Mouse (Mus musculus): ENCODE measurements around the gene Ptbp1.
A peak's percentile ranks its signal among the peaks of the same experiment; 100 is the strongest.

Ptbp1 gene

DNA sequence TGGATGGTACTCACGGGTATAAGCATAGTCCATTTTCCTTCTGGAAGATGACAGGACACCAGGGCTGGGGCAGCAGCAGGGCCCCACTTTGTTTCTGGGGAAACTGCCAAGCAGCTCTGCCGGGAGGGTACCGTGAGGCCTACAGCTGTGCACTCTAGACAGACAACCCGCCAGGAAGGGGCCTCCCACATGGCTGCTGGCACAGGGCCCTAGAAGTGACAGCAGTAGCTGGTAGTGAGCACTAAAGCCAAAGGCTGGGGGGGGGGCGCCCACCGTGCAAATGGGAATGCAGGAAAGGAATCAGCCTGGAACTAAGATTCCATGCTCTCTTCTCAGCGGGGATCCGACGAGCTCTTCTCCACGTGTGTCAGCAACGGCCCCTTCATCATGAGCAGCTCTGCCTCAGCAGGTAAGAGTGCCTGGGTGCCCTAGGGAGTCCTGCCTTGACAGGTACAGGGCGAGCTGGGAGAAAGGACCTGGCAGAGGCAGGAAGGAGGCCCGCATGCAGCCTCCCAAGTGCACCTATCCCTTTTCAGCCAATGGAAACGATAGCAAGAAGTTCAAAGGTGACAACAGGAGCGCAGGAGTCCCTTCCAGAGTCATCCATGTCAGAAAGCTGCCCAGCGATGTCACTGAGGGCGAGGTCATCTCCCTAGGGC is 4.3 kb downstream of the Ptbp1 start:
- DNase-seq (ENCODE audit: extremely low read depth, low read depth, low spot score) = no peak

GRCm38 (mm10) chr10:79859116-79859515 is 4.9 kb downstream of the Ptbp1 start:
- no peak for DNase-seq (ENCODE audit: extremely low read depth, low read depth, low spot score)

- no peak for DNase-seq (ENCODE audit: extremely low read depth, low read depth, low spot score)
These were observed 6.1 kb downstream of the Ptbp1 start for GRCm38 (mm10) chr10:79860079-79860911.

DNA sequence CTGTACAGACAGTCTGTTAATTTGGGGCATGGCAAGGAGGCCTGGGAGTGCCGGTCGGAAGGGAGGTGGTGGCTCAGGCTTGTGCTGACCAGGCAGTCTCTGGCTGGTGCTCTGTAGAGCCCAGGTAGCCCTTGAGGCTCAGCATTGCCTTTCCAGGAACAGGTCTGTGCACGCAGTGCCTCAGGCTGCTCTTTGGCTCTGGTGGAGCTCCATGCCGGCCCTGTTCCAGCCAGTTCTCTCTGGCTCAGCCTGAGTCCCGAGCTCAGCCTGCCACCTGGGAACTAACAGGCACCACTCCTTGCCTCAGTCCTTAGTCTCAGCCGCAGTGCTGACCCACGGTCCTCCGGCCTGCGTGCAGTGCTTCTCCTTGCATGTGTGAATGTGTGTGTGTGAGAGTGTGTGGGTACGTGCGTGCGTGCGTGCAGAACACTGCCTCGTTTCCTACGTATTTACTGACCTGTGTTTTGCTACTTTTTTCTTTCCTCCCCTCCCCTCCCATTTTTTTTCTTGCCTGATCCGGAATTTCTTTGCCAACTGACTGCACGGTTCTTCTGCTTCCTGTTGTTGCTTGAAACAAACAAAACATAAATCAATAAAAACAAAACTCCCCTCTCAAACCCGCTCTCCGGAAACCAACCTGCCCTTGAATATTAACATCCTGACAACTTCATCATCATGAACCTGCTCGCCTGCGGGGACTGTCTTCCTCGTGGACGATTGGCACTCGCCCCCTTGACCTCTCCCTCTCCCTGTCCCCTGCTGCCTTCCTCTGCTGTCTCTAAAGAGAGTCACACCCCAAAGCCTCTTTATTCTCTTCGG is 7.2 kb downstream of the Ptbp1 start:
- DNase-seq (ENCODE audit: extremely low read depth, low read depth, low spot score) = peak; percentile 81

DNA sequence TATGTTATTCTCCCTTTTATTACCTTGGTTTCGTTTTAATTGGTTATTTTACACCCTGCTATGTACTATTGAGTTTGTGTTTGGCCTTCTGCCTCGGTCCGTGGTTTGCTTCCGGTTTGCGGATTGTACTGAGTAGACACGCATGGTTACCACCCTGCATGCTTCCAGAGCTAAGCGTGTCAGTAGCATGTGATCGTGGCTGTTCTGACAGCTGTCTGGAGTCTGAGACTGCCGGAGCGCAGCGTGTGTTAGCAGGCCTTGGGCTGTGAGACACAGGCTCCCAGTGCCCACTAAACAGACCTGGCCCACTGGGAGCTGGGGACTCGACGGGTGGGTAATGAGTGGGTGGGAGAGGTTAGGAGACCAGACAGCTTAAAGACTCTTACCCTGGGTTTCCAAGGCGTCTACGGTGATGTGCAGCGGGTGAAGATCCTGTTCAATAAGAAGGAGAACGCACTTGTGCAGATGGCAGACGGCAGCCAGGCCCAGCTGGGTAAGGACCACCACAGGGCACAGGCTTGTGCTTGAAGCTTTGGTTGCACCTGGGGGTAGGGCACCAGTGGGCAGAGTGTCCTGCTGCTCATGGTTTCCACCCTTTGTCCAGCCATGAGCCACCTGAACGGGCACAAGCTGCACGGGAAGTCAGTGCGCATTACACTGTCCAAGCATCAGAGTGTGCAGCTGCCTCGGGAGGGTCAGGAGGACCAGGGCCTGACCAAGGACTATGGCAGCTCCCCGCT is 8.0 kb downstream of the Ptbp1 start:
- DNase-seq (ENCODE audit: extremely low read depth, low read depth, low spot score) = no peak

- no peak for DNase-seq (ENCODE audit: extremely low read depth, low read depth, low spot score)
These were observed 8.7 kb downstream of the Ptbp1 start for GRCm38 (mm10) chr10:79862925-79863324.

DNA sequence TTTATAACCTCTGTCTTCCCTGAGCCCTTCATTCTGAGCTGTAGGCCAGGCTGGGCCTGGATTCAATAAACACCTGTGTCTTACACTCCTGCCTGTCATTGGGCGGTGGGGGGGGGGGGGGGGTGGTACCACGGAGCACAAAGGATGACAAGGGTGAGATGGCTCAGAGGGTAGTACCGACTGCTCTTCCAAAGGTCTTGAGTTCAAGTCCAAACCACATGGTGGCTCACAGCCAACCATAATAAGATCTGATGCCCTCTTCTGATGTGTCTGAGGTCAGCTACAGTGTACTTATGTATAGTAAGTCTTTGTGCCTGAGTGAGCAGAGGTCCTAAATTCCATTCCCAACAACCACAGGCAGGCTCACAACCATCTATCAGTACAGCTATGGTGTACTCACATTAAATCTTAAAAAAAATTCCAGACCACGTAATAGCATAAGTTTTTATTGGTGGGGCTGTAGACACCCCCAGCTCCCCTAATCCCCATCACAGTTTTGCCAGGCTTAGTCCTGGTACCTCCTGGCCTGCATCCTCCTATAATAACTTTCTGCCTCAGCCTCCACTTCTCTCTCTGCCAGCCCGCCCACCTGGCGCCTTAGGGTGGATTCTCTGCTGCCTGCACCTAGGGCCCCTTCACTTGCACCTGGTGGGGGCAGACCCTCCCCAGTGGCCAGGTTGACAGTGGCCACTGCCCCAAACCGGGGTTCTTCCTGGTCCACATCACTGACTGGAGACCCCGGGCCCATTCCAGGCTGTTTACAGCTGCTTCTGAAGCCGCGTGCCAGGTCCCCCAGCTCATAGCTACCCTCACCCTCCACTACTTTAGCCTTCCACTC is 10.3 kb downstream of the Ptbp1 start:
- DNase-seq (ENCODE audit: extremely low read depth, low read depth, low spot score) = no peak

- no peak for DNase-seq (ENCODE audit: extremely low read depth, low read depth, low spot score)
These were observed 11.0 kb downstream of the Ptbp1 start for GRCm38 (mm10) chr10:79865189-79865601.

DNA sequence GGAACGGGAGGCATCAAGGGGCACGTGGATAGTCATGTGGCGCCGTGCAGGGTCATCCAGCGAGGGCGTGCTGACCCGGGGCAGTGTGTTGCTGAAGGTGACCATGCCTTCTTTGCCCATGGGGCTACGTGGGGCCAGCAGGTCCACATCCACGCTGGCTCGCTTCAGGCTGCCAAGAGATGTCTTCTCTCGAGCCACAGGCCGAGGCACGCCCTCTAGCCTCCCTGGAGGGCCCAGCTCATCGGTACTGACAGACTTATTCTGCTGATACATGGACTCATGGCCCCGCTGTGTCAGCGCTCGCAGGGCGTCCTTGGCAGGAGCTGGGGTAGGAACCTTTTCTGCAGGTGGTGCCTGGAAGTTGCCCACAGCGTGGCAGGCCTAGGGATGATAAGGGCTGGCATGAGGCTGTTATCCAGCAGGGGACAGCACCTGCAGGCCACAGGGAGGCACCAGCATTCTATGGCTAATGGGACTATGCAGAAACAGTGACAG is 11.6 kb downstream of the Ptbp1 start:
- DNase-seq (ENCODE audit: extremely low read depth, low read depth, low spot score) = no peak

DNA sequence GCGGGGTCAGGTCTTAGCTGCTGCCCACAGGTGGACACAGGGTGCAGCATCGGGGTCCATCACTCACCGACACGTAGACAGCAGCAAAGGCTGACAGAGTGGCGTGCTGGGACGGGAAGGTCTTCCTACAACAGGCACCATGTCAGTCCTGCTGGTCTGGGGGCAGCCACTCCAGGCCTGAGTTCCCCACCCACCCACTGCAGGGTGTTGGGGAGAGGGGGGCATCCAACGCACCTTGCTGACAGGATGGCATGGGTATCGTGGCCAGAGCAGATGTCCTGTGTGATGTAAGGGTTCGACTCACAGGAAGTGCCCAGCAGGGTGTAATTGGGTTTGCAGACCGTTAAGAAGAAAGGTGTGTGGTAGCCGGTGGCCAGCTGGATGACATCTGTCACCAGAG is 12.4 kb downstream of the Ptbp1 start:
- no peak for DNase-seq (ENCODE audit: extremely low read depth, low read depth, low spot score)

DNA sequence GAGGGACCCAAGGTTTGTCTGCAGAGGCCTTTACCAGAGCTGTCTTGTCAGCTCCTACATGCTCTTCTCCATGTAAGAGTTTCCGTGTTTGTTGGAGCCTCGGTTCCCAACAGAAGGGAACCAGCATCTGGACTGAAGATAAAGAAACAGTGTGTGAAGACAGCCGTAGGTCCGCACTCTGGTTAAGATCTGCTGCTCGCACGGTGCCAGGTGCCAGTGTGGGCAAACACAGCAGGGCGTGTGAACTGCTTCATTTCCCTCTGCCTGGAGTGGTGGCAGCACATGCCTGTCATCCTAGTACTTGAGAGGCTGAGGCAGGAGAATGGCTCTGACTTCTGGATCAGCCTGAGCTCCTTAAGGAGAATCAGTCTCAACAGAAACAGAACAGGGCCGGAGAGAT is 17.6 kb downstream of the Ptbp1 start:
- no peak for DNase-seq (ENCODE audit: extremely low read depth, low read depth, low spot score)

- DNase-seq (ENCODE audit: extremely low read depth, low read depth, low spot score) = no peak
These were observed 18.6 kb downstream of the Ptbp1 start for GRCm38 (mm10) chr10:79872862-79873261.

GRCm38 (mm10) chr10:79873313-79873712 is 19.1 kb downstream of the Ptbp1 start:
- DNase-seq (ENCODE audit: extremely low read depth, low read depth, low spot score) = no peak

GRCm38 (mm10) chr10:79873715-79874289 is 19.6 kb downstream of the Ptbp1 start:
- no peak for DNase-seq (ENCODE audit: extremely low read depth, low read depth, low spot score)

GRCm38 (mm10) chr10:79874290-79874862 is 20.1 kb downstream of the Ptbp1 start, which contains the start of the genes Prtn3 and Plppr3:
Gene Prtn3, plus strand, starts transcription at chr10:79874476.
Gene Plppr3, minus strand, starts transcription at chr10:79874634.
- DNase-seq (ENCODE audit: extremely low read depth, low read depth, low spot score) = no peak

DNA sequence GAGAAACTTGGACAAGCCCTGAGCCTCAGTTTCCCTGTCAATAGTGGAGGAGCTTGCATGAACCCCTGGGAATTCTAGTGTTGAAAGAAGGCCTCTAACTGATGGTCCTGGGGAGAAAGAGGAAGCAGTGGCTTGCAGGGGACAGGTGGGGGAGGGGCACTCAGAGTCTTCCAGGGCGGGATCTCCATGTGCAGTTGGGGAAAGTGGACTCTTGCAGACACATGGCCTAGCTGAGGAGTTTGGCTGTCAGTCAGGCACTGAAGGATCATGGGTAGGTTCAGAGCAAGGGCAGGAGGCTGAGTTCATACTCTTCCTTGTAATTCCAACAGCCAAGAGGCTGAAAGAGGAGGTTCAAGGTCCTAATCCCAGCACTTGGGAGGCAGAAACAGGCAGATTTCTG is 22.9 kb downstream of the Ptbp1 start:
- no peak for DNase-seq (ENCODE audit: extremely low read depth, low read depth, low spot score)

DNA sequence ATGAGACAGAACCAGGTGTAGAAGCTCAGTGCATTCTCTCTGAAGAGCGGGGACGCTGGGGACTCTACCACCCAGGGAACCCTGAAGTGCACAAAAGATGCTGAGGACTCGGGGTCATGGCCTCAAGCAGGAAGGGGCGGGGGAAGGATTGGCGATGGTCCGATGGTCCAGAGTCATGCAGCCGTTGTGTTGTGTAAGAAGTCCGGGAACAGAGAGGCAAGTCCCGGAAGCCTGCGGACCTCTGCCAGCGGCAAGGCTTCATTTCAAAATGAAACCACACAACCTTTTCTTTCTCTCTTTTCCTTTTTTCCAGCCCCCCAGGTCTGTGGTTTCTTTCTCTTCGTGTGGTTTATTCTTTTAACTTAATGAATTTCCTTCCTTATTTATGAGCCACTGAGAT is 23.5 kb downstream of the Ptbp1 start:
- no peak for DNase-seq (ENCODE audit: extremely low read depth, low read depth, low spot score)

- no peak for DNase-seq (ENCODE audit: extremely low read depth, low read depth, low spot score)
These were observed 25.3 kb downstream of the Ptbp1 start for GRCm38 (mm10) chr10:79879527-79879926.

DNA sequence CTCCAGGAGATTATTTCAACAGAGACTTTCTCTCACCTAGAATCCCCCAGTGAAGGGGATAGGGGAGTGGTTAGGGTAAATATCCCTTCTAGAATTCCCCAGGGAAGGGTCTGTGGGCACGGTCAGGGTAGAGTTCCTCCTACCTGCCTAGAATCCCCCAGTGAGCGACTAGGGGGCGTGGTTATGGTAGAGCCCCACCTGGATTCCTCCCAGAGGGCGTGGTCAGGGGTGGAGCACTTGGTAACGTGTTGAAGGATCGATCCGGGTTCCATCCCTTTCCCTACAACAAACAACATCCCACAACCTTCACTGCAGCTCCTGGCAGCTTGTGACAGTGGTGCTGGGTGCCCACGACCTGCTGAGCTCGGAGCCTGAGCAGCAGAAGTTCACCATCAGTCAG is 26.5 kb downstream of the Ptbp1 start:
- no peak for DNase-seq (ENCODE audit: extremely low read depth, low read depth, low spot score)

Measured in fat pad, adult 2 months (tissue).